17 mouse cellular contexts compared by ENCODE assay signal in genomic region chr16:10490503-10491150, GRCm38 (mm10).
"Had no signal": no experiment of that assay in that cellular context is flagged by ENCODE, and none has a peak within 500 bp of the region (broad histone marks: within the 10 kb centered on the region; RNA-seq: fewer than 3 reads in every experiment).

No protein-coding gene starts in this region.

- H3K9ac ChIP-seq: liver, embryonic 13.5 days; lung, embryonic 14.5 days had no signal

- H3K4me3 ChIP-seq: liver, embryonic 13.5 days; midbrain, embryonic 13.5 days; myocyte; neural tube, embryonic 13.5 days had no signal

- H3K36me3 ChIP-seq: liver, embryonic 13.5 days; midbrain, embryonic 10.5 days; midbrain, embryonic 13.5 days; neural tube, embryonic 13.5 days had no signal

- H3K9me3 ChIP-seq: liver, embryonic 13.5 days; megakaryocyte, embryonic 14.5 days; midbrain, embryonic 10.5 days; midbrain, embryonic 13.5 days; neural tube, embryonic 13.5 days had no signal

- H3K4me1 ChIP-seq: liver, embryonic 13.5 days had no signal

- DNase-seq: kidney, adult 11 months; kidney, adult 8-10 months; layer of hippocampus, adult 9-11 months; liver, embryonic 13.5 days; lung, embryonic 14.5 days; lung, postnatal 36 days; retina, postnatal 1 day; right cerebral cortex, postnatal 25 days; thymus, postnatal 25 days had no signal

- ATAC-seq: lung, postnatal 0 days; midbrain, embryonic 13.5 days; midbrain, embryonic 16.5 days had no signal

- H3K27ac ChIP-seq: layer of hippocampus, adult 2 months; liver, embryonic 13.5 days; midbrain, embryonic 10.5 days; midbrain, embryonic 13.5 days; neural tube, embryonic 13.5 days had no signal
